Mouse (Mus musculus) midbrain, embryonic 12.5 days (tissue): ENCODE data around the gene Cog1. TPM values are rescaled to one million over a fixed set of nuclear protein-coding genes. Genes with fewer than 3 reads are reported as not detected.
A peak's percentile ranks its signal among the peaks of the same experiment; 100 is the strongest.

Experiments
- ATAC-seq: fragments of 200-750 bp; cut with Nextera tagmentation; 2 replicates; pipeline ENCODE4 v1.8.0; 2017; ENCODE audit warnings: low read depth, moderate TSS enrichment, moderate library complexity; ENCODE audit not compliant: low FRiP score
- H3K27ac ChIP-seq: fragments of 300-500 bp; sonication (generic); replicated peaks from 2 replicates; pipeline ENCODE4 v1.5.1; 2016; ENCODE audit warnings: mild to moderate bottlenecking
- H3K27me3 ChIP-seq: fragments of 300-500 bp; sonication (generic); 2 replicates; pipeline ENCODE4 v1.6.1; 2016; ENCODE audit warnings: mild to moderate bottlenecking
- H3K36me3 ChIP-seq: fragments of 300-500 bp; sonication (generic); 2 replicates; pipeline ENCODE4 v1.6.1; 2016
- H3K4me1 ChIP-seq: fragments of 300-500 bp; sonication (generic); 2 replicates; pipeline ENCODE4 v1.6.1; 2016
- H3K4me2 ChIP-seq: fragments of 300-500 bp; sonication (generic); replicated peaks from 2 replicates; pipeline ENCODE4 v1.6.1; 2016; ENCODE audit warnings: mild to moderate bottlenecking, moderate library complexity
- H3K4me3 ChIP-seq: fragments of 300-500 bp; sonication (generic); 2 replicates; pipeline ENCODE4 v1.5.1; 2016; ENCODE audit warnings: mild to moderate bottlenecking
- H3K9ac ChIP-seq: fragments of 300-500 bp; sonication (generic); replicated peaks from 2 replicates; pipeline ENCODE4 v1.6.1; 2016; ENCODE audit warnings: mild to moderate bottlenecking, moderate library complexity
- H3K9me3 ChIP-seq: fragments of 300-500 bp; sonication (generic); 2 replicates; pipeline ENCODE4 v1.6.1; 2016; ENCODE audit warnings: mild to moderate bottlenecking
- WGBS: fragments of 180-500 bp; shearing (Covaris S2); methylation state at CpG from one replicate; pipeline ENCODE4 v1.1.7; 2016; 5-methylcytosine and 5-hydroxymethylcytosine counted together
- polyA plus RNA-seq: library from polyadenylated mRNA; unstranded; fragments of >200 nt; fragmentation: Nextera tagmentation; extraction: Ambion mirVana; gene quantifications from 2 replicates; pipeline ENCODE4 v1.2.1, GENCODE M21; 2016

The Cog1 gene
- polyA plus RNA-seq, 1 experiment from 2014 or later = 39.6 TPM

DNA sequence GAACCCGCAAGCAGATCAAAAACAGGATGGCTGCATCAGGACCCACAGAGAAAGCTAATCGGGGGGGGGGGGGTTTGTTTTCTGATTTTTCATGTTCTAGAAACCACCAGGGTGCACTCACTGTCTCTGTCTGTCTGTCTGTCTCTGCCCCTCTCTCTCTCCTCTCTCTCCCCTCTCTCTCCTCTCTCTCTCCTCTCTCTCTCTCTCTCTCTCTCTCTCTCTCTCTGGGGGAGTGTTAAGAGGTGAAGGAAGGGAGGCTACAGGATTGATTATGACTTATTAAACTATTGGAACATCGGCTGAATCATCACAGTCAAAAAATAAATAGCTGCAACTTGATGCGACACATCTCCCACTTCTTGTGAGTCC, 30.7 kb upstream of the Cog1 start:
- WGBS = 31% methylated on average over 4 of the region's 4 CpGs
- H3K4me2 ChIP-seq = peak overlapping the region; percentile 89
- ATAC-seq = no peak
- H3K9ac ChIP-seq = peak overlapping the region; percentile 58; the same call in 1 of the 2 replicates
- no peak overlapping the region for H3K27ac ChIP-seq
- peaks cover 60% of the 10 kb centered on the region for H3K27me3 ChIP-seq
- H3K9me3 ChIP-seq = no peaks in the 10 kb centered on the region
- H3K36me3 ChIP-seq = no peaks in the 10 kb centered on the region
- H3K4me3 ChIP-seq = peak overlapping the region; percentile 54
- H3K4me1 ChIP-seq = peaks cover 21% of the 10 kb centered on the region

- ATAC-seq = peak; percentile 80
- H3K4me3 ChIP-seq = peak within 1 kb of the TSS; percentile 54
- under 1% methylated on average over 54 of the region's 54 CpGs for WGBS
- no peaks in the 10 kb centered on the region for H3K36me3 ChIP-seq
- no peak within 1 kb of the TSS; the same call in 1 of the 2 replicates for H3K27ac ChIP-seq
- H3K9me3 ChIP-seq = no peaks in the 10 kb centered on the region
- peak within 1 kb of the TSS; percentile 89 for H3K4me2 ChIP-seq
- peaks cover 60% of the 10 kb centered on the region for H3K27me3 ChIP-seq
- H3K9ac ChIP-seq = peak within 1 kb of the TSS; percentile 58
- peaks cover 21% of the 10 kb centered on the region for H3K4me1 ChIP-seq
Observed at GRCm38 (mm10) chr11:113618672-113619419, 30.1 kb upstream of the Cog1 start, which contains the start of gene Sstr2. Sstr2 (plus strand) TSS chr11:113619342.

DNA sequence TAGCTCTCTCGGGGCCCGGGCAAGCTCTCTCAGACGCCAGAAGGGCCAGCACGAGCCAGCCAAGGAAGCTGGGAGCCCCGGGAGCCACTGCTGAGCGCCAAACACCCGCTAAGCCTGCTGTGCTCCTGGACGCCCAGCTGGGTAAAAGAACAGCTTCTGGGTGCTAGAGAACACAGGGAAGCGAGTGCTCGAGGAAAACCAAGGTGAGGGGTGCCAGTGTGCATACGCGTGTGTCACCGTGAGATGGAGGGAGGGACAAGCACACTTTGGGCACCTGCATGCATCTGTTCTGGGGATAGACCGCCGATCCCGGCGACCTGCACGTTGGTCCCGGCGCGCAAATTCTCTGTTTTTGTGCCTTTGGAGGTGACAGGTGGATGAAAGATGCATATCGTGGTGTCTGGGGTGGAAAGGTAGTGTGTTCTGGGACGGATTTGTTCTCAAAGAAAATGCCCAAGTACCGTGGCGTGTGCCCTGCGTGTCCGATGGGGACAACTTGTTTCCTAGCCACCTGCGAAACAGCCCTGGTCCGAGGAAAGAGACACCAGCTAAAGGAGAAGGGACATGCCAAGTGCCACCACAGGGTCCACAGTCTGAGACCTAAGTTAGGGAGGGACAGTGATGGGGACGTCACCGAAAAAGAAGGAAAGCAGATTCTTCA, 29.4 kb upstream of the Cog1 start:
- peak overlapping the region; percentile 89 for H3K4me2 ChIP-seq
- H3K27ac ChIP-seq = no peak overlapping the region; the same call in 1 of the 2 replicates
- no peaks in the 10 kb centered on the region for H3K9me3 ChIP-seq
- H3K36me3 ChIP-seq = peaks cover 5% of the 10 kb centered on the region
- H3K4me3 ChIP-seq = peak overlapping the region; percentile 54
- peaks cover 67% of the 10 kb centered on the region for H3K27me3 ChIP-seq
- H3K4me1 ChIP-seq = peaks cover 21% of the 10 kb centered on the region
- ATAC-seq = no peak; the same call in 1 of the 2 replicates
- WGBS = 3% methylated on average over 31 of the region's 31 CpGs
- peak overlapping the region; percentile 58 for H3K9ac ChIP-seq

- H3K4me3 ChIP-seq = peak overlapping the region; percentile 54; the same call in 1 of the 2 replicates
- ATAC-seq = no peak
- peaks cover 21% of the 10 kb centered on the region for H3K4me1 ChIP-seq
- H3K36me3 ChIP-seq = peaks cover 13% of the 10 kb centered on the region
- H3K27ac ChIP-seq = no peak overlapping the region
- H3K9me3 ChIP-seq = no peaks in the 10 kb centered on the region
- no peak overlapping the region for H3K9ac ChIP-seq
- 51% methylated on average over 2 of the region's 2 CpGs for WGBS
- H3K27me3 ChIP-seq = peaks cover 62% of the 10 kb centered on the region
- H3K4me2 ChIP-seq = peak overlapping the region; percentile 89
Observed at GRCm38 (mm10) chr11:113621001-113621400, 28.0 kb upstream of the Cog1 start.

DNA sequence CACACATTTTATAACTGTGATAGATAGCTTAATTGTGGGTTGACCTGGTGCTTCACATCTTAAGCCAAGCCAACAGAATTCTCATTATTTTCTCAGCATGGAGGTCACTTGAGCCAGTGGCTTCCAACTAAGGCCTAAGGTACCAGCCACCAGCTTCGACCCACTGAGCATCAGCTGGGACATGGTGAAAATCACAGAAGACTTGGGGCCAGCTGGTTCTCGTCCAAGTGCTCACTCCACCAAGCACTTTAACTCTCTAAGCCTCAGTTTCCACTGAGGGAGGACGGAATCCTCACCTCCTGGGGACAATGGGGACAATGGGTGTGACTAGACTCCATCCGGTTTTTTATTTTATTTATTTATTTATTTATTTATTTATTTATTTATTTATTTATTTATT, 26.9 kb upstream of the Cog1 start:
- ATAC-seq = no peak
- Histone ChIP-seq H3K4me1 (peaks cover 21% of the 10 kb centered on the region), H3K9ac (no peak overlapping the region), H3K27me3 (peaks cover 58% of the 10 kb centered on the region), H3K36me3 (peaks cover 13% of the 10 kb centered on the region), H3K27ac (no peak overlapping the region), H3K4me2 (no peak overlapping the region), H3K4me3 (no peak overlapping the region), H3K9me3 (no peaks in the 10 kb centered on the region)
- 85% methylated on average over 4 of the region's 4 CpGs for WGBS

GRCm38 (mm10) chr11:113625437-113625836, 23.5 kb upstream of the Cog1 start:
- Histone ChIP-seq H3K4me3 (no peak overlapping the region), H3K9ac (no peak overlapping the region), H3K4me2 (no peak overlapping the region), H3K36me3 (peaks cover 13% of the 10 kb centered on the region), H3K27me3 (peaks cover 24% of the 10 kb centered on the region), H3K4me1 (no peaks in the 10 kb centered on the region; the same call in 1 of the 2 replicates), H3K9me3 (no peaks in the 10 kb centered on the region), H3K27ac (no peak overlapping the region)
- 95% methylated on average over 18 of the region's 18 CpGs for WGBS
- no peak for ATAC-seq

GRCm38 (mm10) chr11:113627785-113628184, 21.2 kb upstream of the Cog1 start:
- H3K27me3 ChIP-seq = peaks cover 8% of the 10 kb centered on the region; the same call in 1 of the 2 replicates
- no peak overlapping the region for H3K4me3 ChIP-seq
- H3K4me2 ChIP-seq = no peak overlapping the region
- no peak for ATAC-seq
- no peak overlapping the region for H3K9ac ChIP-seq
- H3K27ac ChIP-seq = no peak overlapping the region
- no peaks in the 10 kb centered on the region for H3K4me1 ChIP-seq
- no peaks in the 10 kb centered on the region for H3K9me3 ChIP-seq
- H3K36me3 ChIP-seq = peaks cover 13% of the 10 kb centered on the region
- WGBS = 54% methylated on average over 4 of the region's 4 CpGs

- H3K4me3 ChIP-seq = no peak overlapping the region
Observed at GRCm38 (mm10) chr11:113630642-113631041, 18.3 kb upstream of the Cog1 start.

GRCm38 (mm10) chr11:113631302-113631701, 17.7 kb upstream of the Cog1 start:
- no peak overlapping the region for H3K27ac ChIP-seq
- ATAC-seq = no peak
- 91% methylated on average over 8 of the region's 8 CpGs for WGBS
- H3K4me3 ChIP-seq = no peak overlapping the region
- H3K4me1 ChIP-seq = no peaks in the 10 kb centered on the region
- H3K36me3 ChIP-seq = no peaks in the 10 kb centered on the region
- H3K27me3 ChIP-seq = no peaks in the 10 kb centered on the region
- H3K4me2 ChIP-seq = no peak overlapping the region
- no peaks in the 10 kb centered on the region for H3K9me3 ChIP-seq
- no peak overlapping the region for H3K9ac ChIP-seq

More at GRCm38 (mm10) chr11:113630642-113631041, 18.3 kb upstream of the Cog1 start:
- Histone ChIP-seq H3K9ac (no peak overlapping the region), H3K36me3 (no peaks in the 10 kb centered on the region), H3K27ac (no peak overlapping the region), H3K4me1 (no peaks in the 10 kb centered on the region), H3K27me3 (no peaks in the 10 kb centered on the region), H3K4me2 (no peak overlapping the region), H3K9me3 (no peaks in the 10 kb centered on the region)
- no peak for ATAC-seq
- 63% methylated on average over 7 of the region's 7 CpGs for WGBS

GRCm38 (mm10) chr11:113631862-113632261, 17.1 kb upstream of the Cog1 start:
- H3K27ac ChIP-seq = no peak overlapping the region
- no peaks in the 10 kb centered on the region for H3K27me3 ChIP-seq
- H3K4me3 ChIP-seq = no peak overlapping the region
- no peak overlapping the region for H3K4me2 ChIP-seq
- no peak overlapping the region for H3K9ac ChIP-seq
- no peak for ATAC-seq
- no peaks in the 10 kb centered on the region for H3K4me1 ChIP-seq
- no peaks in the 10 kb centered on the region for H3K9me3 ChIP-seq
- H3K36me3 ChIP-seq = no peaks in the 10 kb centered on the region
- WGBS = 82% methylated on average over 8 of the region's 8 CpGs

DNA sequence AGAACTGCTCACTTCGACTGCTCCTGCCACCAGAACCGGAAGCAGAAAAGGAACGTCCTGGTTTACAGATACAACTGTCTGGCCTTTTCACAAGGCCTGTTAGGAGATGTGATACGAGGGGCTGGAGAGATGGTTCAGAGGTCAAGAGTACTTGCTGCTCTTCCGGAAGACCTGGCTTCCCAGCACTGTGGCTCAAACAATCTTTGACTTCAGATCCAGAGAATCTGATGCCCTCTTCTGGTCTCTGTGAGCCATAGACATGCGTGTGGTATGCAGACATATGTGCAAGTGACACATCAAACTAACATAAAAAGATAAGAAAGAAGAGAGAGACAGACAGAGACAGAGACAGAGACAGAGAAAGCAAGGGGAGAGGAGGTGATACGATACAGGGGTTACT, 16.7 kb upstream of the Cog1 start:
- no peak for ATAC-seq
- no peak overlapping the region for H3K27ac ChIP-seq
- H3K27me3 ChIP-seq = no peaks in the 10 kb centered on the region
- no peaks in the 10 kb centered on the region for H3K4me1 ChIP-seq
- no peak overlapping the region for H3K4me3 ChIP-seq
- H3K36me3 ChIP-seq = no peaks in the 10 kb centered on the region
- 80% methylated on average over 7 of the region's 7 CpGs for WGBS
- H3K4me2 ChIP-seq = no peak overlapping the region
- H3K9me3 ChIP-seq = no peaks in the 10 kb centered on the region
- no peak overlapping the region for H3K9ac ChIP-seq

DNA sequence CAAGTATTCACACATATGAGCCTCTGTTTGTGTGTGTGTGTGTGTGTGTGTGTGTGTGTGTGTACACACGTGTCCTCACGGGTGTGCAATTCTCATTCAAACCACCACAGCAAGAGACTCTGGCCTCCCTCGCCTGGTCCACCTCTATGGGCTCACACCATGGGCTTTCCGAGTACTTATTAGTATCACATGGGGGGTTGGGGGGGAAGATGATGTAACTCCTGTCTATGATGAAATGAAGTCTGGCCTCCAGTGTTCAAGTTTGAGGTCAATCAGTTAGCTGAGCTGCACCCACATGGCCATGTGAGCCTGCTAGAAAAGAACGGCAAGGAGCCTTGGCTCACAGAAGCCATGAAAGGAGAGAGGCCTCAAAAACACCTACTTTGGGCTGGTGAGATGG, 15.6 kb upstream of the Cog1 start:
- 82% methylated on average over 5 of the region's 5 CpGs for WGBS

More for the DNA sequence above, 15.6 kb upstream of the Cog1 start:
- H3K4me1 ChIP-seq = no peaks in the 10 kb centered on the region
- H3K4me3 ChIP-seq = no peak overlapping the region
- H3K9ac ChIP-seq = no peak overlapping the region
- no peaks in the 10 kb centered on the region for H3K36me3 ChIP-seq
- no peak for ATAC-seq
- no peak overlapping the region for H3K4me2 ChIP-seq
- H3K27ac ChIP-seq = no peak overlapping the region
- H3K9me3 ChIP-seq = 0 out of 2 replicates have a peak, but pooled peaks cover under 1% of the 10 kb centered on the region
- H3K27me3 ChIP-seq = no peaks in the 10 kb centered on the region
